Mouse (Mus musculus) ES-E14 (cell line): ENCODE measurements around the gene Gif. TPM values are rescaled to one million over a fixed set of nuclear protein-coding genes. Genes with fewer than 3 reads are reported as not detected.

Experiments used
- DNase-seq: peaks from one replicate; pipeline ENCODE4 v3.0.0-alpha.2; 2013; ENCODE audit warnings: low read depth, low spot score
- H3K27ac ChIP-seq: 2 replicates; pipeline ENCODE4 v1.5.1; 2012; ENCODE audit warnings: low read depth, mild to moderate bottlenecking, low read length, moderate library complexity, mixed read lengths; ENCODE audit not compliant: poor library complexity, insufficient read depth, severe bottlenecking
- H3K36me3 ChIP-seq: 2 replicates; pipeline ENCODE4 v1.6.1; 2012; ENCODE audit warnings: mild to moderate bottlenecking, low read length, moderate library complexity, mixed read lengths; ENCODE audit not compliant: control insufficient read depth, poor library complexity, insufficient read depth, severe bottlenecking
- H3K4me1 ChIP-seq, 2 experiments: fragments of 150-350 bp in 1 of 2; sonication (generic) in 1 of 2; 2 replicates each; pipeline ENCODE4 v1.6.1; 2012; ENCODE audit warnings: low read length in 2 of 2, mild to moderate bottlenecking in 1 of 2, mixed read lengths in 1 of 2; ENCODE audit not compliant: control insufficient read depth in 2 of 2, insufficient read depth in 2 of 2, poor library complexity in 1 of 2
- H3K4me3 ChIP-seq, 2 experiments: fragments of 150-350 bp in 1 of 2; sonication (generic) in 1 of 2; 2 replicates each; pipeline ENCODE4 v1.5.1; 2012; ENCODE audit warnings: low read length in 2 of 2, low read depth in 1 of 2, mild to moderate bottlenecking in 1 of 2, mixed read lengths in 1 of 2; ENCODE audit not compliant: insufficient read depth in 1 of 2, poor library complexity in 1 of 2, severe bottlenecking in 1 of 2
- H3K9ac ChIP-seq: 2 replicates; pipeline ENCODE4 v1.6.1; 2012; ENCODE audit warnings: low read depth, mild to moderate bottlenecking, low read length, mixed read lengths; ENCODE audit not compliant: poor library complexity, insufficient read depth, severe bottlenecking
- H3K9me3 ChIP-seq: fragments of 150-350 bp; sonication (generic); 2 replicates; pipeline ENCODE4 v1.6.1; 2012; ENCODE audit warnings: low read depth, mild to moderate bottlenecking, low read length; ENCODE audit not compliant: control insufficient read depth, insufficient read depth
- CHD2 ChIP-seq: IDR thresholded peaks from 2 replicates; pipeline ENCODE4 v1.6.1; 2014; ENCODE audit warnings: mild to moderate bottlenecking, low read depth, low read length, inconsistent platforms
- HCFC1 ChIP-seq: IDR thresholded peaks from 2 replicates; pipeline ENCODE4 v1.6.1; 2012; ENCODE audit warnings: low read length, inconsistent platforms, borderline replicate concordance; ENCODE audit not compliant: insufficient read depth
- MAFK ChIP-seq: IDR thresholded peaks from 2 replicates; pipeline ENCODE4 v1.6.1; 2014; ENCODE audit warnings: mild to moderate bottlenecking, low read depth, low read length, inconsistent platforms; ENCODE audit not compliant: insufficient read depth
- ZC3H11A ChIP-seq: IDR thresholded peaks from 2 replicates; pipeline ENCODE4 v1.6.1; 2012; ENCODE audit warnings: low read depth, mild to moderate bottlenecking, inconsistent platforms, low read length, borderline replicate concordance
- ZNF384 ChIP-seq: IDR thresholded peaks from 2 replicates; pipeline ENCODE4 v1.6.1; 2012; ENCODE audit warnings: low read depth, low read length, inconsistent platforms
- in situ Hi-C, 2 experiments: fragments of 600-800 bp; cut with MboI; formaldehyde crosslinking; loops; one replicate each; pipeline ENCODE4 v1.15.1; 2025; ENCODE audit warnings: low sequenced_read_pairs in 2 of 2, inconsistent platforms in 1 of 2; ENCODE audit not compliant: unreplicated experiment in 2 of 2
- total RNA-seq: library from RNA; depleted of rRNA; stranded (reverse); fragments of 300-350 nt; gene quantifications from 2 replicates; pipeline ENCODE4 v1.2.3, GENCODE M21; 2012; rRNA removed

The Gif gene
- total RNA-seq, 1 experiment = not detected

DNA sequence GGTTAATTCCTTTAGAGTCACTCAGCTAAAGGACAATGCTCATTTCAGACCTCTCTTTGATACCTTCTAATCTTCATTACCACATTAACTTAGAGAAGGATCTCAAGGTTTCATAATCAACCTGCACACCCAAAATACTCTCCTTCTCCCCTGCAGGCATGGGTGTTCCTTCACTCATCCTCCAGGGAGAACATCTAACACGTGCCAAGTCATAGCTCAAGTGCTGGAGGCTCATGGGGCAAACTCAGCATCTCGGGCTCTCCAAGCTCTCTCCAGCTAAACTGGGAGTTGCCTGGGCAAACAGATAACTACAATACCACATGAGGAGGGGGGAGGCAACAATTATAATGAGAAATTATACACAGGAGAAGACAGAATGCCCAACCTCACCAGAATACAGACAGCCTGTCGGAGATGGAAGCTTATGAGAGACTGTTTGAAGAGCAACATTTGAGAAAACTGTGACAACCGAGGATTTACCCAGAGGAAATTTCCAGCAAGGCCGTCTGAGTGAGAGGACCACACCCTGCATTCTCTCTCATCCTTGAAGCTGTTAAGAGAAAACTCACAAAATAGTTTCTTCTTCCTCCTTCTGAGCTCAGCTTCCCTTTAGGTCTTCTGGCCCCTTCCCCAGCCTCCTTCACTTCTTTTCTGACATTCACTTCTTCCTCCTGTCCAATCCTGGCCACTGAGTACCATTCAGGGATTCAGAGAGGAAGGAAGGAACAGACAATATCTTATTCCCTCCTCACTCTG is 62.8 kb downstream of the Gif start:
- peaks cover 10 to 36% of the 10 kb centered on the region in 2 experiments; a peak in 3 of 4 replicates for H3K4me1 ChIP-seq
- no peak overlapping the region for H3K27ac ChIP-seq
- TF ChIP-seq ZC3H11A (no peak), CHD2 (no peak), HCFC1 (no peak), MAFK (no peak), ZNF384 (no peak)
- in situ Hi-C loops = no loop called here
- DNase-seq = no peak
- no peaks in the 10 kb centered on the region for H3K9me3 ChIP-seq
- H3K4me3 ChIP-seq = no peak overlapping the region
- peaks cover 3% of the 10 kb centered on the region; the same call in 1 of the 2 replicates for H3K36me3 ChIP-seq
- H3K9ac ChIP-seq = no peak overlapping the region

DNA sequence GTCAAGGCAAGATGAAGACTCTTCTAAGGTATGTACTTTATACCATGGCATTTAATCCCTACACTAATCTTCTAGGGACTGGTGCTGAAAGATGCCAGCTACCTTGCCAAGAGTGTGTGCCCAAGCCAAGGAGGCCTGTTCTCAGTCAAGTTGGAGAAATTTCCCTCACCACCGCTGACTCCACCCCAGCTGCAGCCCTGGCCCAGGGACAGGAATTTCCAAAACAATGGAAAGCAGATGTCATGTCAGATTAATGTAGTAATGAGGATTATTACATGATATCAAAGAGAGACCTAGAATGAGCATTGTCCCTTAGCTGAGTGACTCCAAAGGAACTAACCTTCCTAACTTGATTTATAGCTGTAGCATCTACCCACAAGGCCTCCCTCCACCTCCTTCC is 63.5 kb downstream of the Gif start:
- no peak overlapping the region for H3K9ac ChIP-seq
- H3K36me3 ChIP-seq = peaks cover 3% of the 10 kb centered on the region; the same call in 1 of the 2 replicates
- in situ Hi-C loops = no loop called here
- H3K4me3 ChIP-seq = no peak overlapping the region
- no peaks in the 10 kb centered on the region for H3K9me3 ChIP-seq
- peaks cover 10 to 34% of the 10 kb centered on the region in 2 experiments; a peak in 3 of 4 replicates for H3K4me1 ChIP-seq
- TF ChIP-seq MAFK = no peak
- no peak for TF ChIP-seq ZC3H11A
- TF ChIP-seq HCFC1 = no peak
- no peak for TF ChIP-seq ZNF384
- TF ChIP-seq CHD2 = no peak
- DNase-seq = no peak
- H3K27ac ChIP-seq = no peak overlapping the region

DNA sequence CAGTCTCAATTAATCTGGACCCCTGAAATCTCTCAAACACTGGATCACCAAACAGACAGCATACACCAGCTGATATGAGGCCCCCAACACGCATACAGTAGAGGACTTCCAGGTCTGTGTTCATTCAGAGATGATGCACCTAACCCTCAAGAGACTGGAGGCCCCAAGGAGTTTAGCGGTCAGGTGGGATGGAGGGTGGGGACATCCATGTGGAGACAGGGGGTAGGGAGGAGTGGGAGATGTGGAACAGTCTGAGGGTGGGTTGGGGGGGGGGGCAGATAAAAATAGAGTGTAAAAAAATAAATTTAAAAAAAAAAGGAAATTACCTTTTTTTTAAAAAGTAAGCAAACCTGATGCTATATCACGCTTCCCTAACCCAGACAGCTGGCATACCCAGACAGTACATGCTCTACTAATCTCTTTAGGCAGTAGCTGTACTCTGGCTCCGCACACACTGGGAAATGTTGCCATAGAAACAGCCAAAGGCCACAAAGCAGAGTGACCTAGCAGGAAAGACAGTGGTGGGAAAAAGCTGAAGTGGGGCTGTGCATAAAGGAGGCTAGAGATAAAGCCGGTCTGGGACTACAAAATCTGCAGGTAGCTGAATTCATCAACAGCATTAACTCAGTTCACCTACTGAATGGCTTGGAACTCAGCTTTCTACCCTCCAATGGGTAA is 64.5 kb downstream of the Gif start:
- Histone ChIP-seq H3K4me3 (no peak overlapping the region), H3K4me1 (peaks cover 5 to 37% of the 10 kb centered on the region in 2 experiments; a peak in 3 of 4 replicates), H3K27ac (no peak overlapping the region), H3K9me3 (no peaks in the 10 kb centered on the region), H3K9ac (no peak overlapping the region), H3K36me3 (peaks cover 6% of the 10 kb centered on the region; the same call in 1 of the 2 replicates)
- in situ Hi-C loops = no loop called here
- no peak for DNase-seq
- TF ChIP-seq CHD2 (no peak), MAFK (no peak), HCFC1 (no peak), ZC3H11A (no peak), ZNF384 (no peak)

Other genes with a start within 250 kb of the Gif start
- not detected in 2 replicates for gene Ms4a6b, start 231.0 kb upstream of the Gif start, total RNA-seq
- 0.58 and 1.8 TPM in 2 replicates for gene Ms4a4d, start 210.8 kb upstream of the Gif start, total RNA-seq
- gene Ms4a6d, start 142.7 kb upstream of the Gif start, total RNA-seq = 2.3 and 4.0 TPM in 2 replicates
- not detected in 2 replicates for gene Ms4a2, start 123.8 kb upstream of the Gif start, total RNA-seq
- not detected in 2 replicates for gene Ms4a3, start 106.7 kb upstream of the Gif start, total RNA-seq
- not detected in 2 replicates for gene Oosp2, start 87.0 kb upstream of the Gif start, total RNA-seq
- gene Oosp1, start 56.4 kb upstream of the Gif start, total RNA-seq = not detected in 2 replicates
- not detected in 2 replicates for gene Oosp3, start 50.5 kb upstream of the Gif start, total RNA-seq
- 31.9 and 36.0 TPM in 2 replicates for gene Mrpl16, start 22.8 kb downstream of the Gif start, total RNA-seq
- gene Stx3, start 71.8 kb downstream of the Gif start, total RNA-seq = 21.6 and 34.3 TPM in 2 replicates
- not detected in 2 replicates for gene Olfr1417, start 91.7 kb downstream of the Gif start, total RNA-seq
- gene Olfr1418, start 113.5 kb downstream of the Gif start, total RNA-seq = not detected in 2 replicates
- not detected in 2 replicates for gene Olfr1419, start 127.6 kb downstream of the Gif start, total RNA-seq
- not detected in 2 replicates for gene Olfr1420, start 139.0 kb downstream of the Gif start, total RNA-seq
- gene Patl1, start 164.8 kb downstream of the Gif start, total RNA-seq = 9.8 and 10.7 TPM in 2 replicates
- 15.8 and 18.5 TPM in 2 replicates for gene Osbp, start 218.4 kb downstream of the Gif start, total RNA-seq